Mouse (Mus musculus): Measurements from ENCODE around the gene Mrap2. TPM values are rescaled to one million over a fixed set of nuclear protein-coding genes. Genes with fewer than 3 reads are reported as not detected.

Mrap2 gene
- polyA plus RNA-seq, 1 experiment, result 0.22 TPM

GRCm38 (mm10) chr9:87178534-87178933, 34.4 kb downstream of the Mrap2 start:
- TF ChIP-seq CTCF (IDR thresholded peaks at IDR 0.05; ENCODE audit: control insufficient read depth, insufficient read depth, insufficient replicate concordance, low read depth, low read length) (no peak), POLR2A (IDR thresholded peaks at IDR 0.05; ENCODE audit: control insufficient read depth, low read depth, low read length) (no peak)
- Histone ChIP-seq H3K36me3 (ENCODE audit: control insufficient read depth, insufficient read depth, low read length) (no peaks in the 10 kb centered on the region), H3K27me3 (ENCODE audit: control insufficient read depth, insufficient read depth, low read length) (no peaks in the 10 kb centered on the region), H3K4me1 (ENCODE audit: control insufficient read depth, insufficient read depth, low read length) (no peaks in the 10 kb centered on the region; the same call in 1 of the 2 replicates), H3K4me3 (ENCODE audit: control insufficient read depth, low read depth, low read length) (no peak overlapping the region), H3K27ac (ENCODE audit: control insufficient read depth, insufficient read depth, low read depth, low read length) (no peak overlapping the region)

DNA sequence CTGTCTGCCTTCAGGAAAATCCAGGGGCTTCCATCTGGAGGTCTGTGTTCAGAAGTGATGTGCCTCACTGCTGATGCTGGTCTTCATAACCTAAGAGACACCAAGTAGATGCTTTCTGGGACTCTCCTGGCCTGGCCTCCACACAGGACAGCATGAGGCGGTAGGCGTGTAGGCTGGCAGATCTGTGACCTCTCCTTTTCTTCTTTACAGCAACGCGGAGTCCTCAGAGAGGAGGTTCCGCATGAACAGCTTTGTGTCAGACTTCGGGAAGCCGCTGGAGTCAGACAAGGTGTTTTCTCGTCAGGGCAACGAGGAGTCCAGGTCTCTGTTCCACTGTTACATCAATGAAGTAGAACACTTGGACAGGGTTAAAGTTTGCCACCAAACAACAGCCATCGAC, 38.1 kb downstream of the Mrap2 start:
- H3K27ac ChIP-seq (ENCODE audit: control insufficient read depth, insufficient read depth, low read depth, low read length), result no peak overlapping the region
- no peaks in the 10 kb centered on the region for H3K36me3 ChIP-seq (ENCODE audit: control insufficient read depth, insufficient read depth, low read length)
- TF ChIP-seq CTCF (IDR thresholded peaks at IDR 0.05; ENCODE audit: control insufficient read depth, insufficient read depth, insufficient replicate concordance, low read depth, low read length) (no peak), POLR2A (IDR thresholded peaks at IDR 0.05; ENCODE audit: control insufficient read depth, low read depth, low read length) (no peak)
- H3K27me3 ChIP-seq (ENCODE audit: control insufficient read depth, insufficient read depth, low read length), result no peaks in the 10 kb centered on the region
- H3K4me3 ChIP-seq (ENCODE audit: control insufficient read depth, low read depth, low read length), result no peak overlapping the region
- no peaks in the 10 kb centered on the region for H3K4me1 ChIP-seq (ENCODE audit: control insufficient read depth, insufficient read depth, low read length)

DNA sequence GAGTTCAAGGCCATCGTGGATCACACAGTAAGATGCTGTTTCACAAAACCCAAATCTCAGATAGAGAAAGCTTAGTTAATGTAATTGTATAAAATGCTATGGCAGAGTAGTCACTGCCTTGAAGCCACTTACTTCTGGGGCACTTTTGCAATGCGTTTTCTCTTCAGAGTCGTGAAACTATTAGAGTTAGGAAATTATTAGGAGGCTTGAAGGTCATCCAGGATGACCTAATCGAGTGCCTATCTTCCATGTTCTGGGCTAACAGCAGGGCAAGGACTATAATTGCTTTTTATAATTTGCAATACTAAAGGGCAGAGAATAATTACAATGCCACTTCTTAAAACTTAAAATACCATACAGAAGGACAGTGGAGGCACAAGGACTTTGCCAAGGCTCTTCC, 43.2 kb downstream of the Mrap2 start:
- no peaks in the 10 kb centered on the region for H3K36me3 ChIP-seq (ENCODE audit: control insufficient read depth, insufficient read depth, low read length)
- no peak overlapping the region for H3K4me3 ChIP-seq (ENCODE audit: control insufficient read depth, low read depth, low read length)
- H3K27me3 ChIP-seq (ENCODE audit: control insufficient read depth, insufficient read depth, low read length), result no peaks in the 10 kb centered on the region
- no peak overlapping the region for H3K27ac ChIP-seq (ENCODE audit: control insufficient read depth, insufficient read depth, low read depth, low read length)
- no peak for TF ChIP-seq CTCF (IDR thresholded peaks at IDR 0.05; ENCODE audit: control insufficient read depth, insufficient read depth, insufficient replicate concordance, low read depth, low read length)
- no peak for TF ChIP-seq POLR2A (IDR thresholded peaks at IDR 0.05; ENCODE audit: control insufficient read depth, low read depth, low read length)
- H3K4me1 ChIP-seq (ENCODE audit: control insufficient read depth, insufficient read depth, low read length), result no peaks in the 10 kb centered on the region

DNA sequence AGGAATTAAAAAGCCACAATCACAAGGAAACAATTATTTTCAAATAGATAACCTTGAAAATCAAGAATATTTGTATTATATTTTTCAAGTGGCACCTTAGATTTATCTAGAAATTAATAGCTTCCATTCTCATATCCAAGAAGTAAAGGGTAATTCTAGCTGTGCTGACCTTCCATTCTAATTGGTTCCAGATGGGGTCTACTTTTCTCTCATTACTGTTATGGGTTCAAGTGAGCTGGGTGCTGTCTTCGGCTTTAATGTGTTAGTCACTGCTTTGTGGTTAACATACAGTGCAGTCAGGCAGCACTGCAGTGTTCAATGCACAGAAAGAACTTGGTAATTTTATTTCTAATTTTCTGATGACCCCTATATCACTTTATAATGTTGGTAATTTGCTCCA, 49.6 kb downstream of the Mrap2 start:
- H3K4me3 ChIP-seq (ENCODE audit: control insufficient read depth, low read depth, low read length), result no peak overlapping the region
- H3K27me3 ChIP-seq (ENCODE audit: control insufficient read depth, insufficient read depth, low read length), result no peaks in the 10 kb centered on the region
- TF ChIP-seq CTCF (IDR thresholded peaks at IDR 0.05; ENCODE audit: control insufficient read depth, insufficient read depth, insufficient replicate concordance, low read depth, low read length) (no peak), POLR2A (IDR thresholded peaks at IDR 0.05; ENCODE audit: control insufficient read depth, low read depth, low read length) (no peak)
- peaks cover 2% of the 10 kb centered on the region for H3K36me3 ChIP-seq (ENCODE audit: control insufficient read depth, insufficient read depth, low read length)
- no peak overlapping the region for H3K27ac ChIP-seq (ENCODE audit: control insufficient read depth, insufficient read depth, low read depth, low read length)
- no peaks in the 10 kb centered on the region for H3K4me1 ChIP-seq (ENCODE audit: control insufficient read depth, insufficient read depth, low read length)

DNA sequence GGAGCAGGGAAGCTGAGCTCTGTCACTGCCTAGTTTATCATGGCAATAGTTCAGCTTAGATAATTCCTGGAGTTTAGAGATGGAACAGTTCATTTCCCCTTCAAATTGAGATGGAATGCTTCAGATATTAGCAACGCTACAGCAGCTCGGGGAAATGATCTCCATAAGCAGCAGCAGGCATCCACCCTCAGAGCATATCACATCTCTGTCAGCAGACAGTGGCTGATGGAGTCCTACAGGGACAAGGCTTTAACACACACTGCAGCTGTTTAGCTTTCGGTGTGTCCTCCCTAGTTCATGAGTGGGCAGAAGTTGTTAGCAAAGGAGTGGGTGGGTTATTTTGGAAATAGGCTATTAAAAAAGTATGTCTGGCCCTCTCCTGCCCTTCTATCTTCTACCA, 53.2 kb downstream of the Mrap2 start:
- TF ChIP-seq CTCF (IDR thresholded peaks at IDR 0.05; ENCODE audit: control insufficient read depth, insufficient read depth, insufficient replicate concordance, low read depth, low read length) (no peak), POLR2A (IDR thresholded peaks at IDR 0.05; ENCODE audit: control insufficient read depth, low read depth, low read length) (no peak)
- Histone ChIP-seq H3K36me3 (ENCODE audit: control insufficient read depth, insufficient read depth, low read length) (peaks cover 2% of the 10 kb centered on the region), H3K27ac (ENCODE audit: control insufficient read depth, insufficient read depth, low read depth, low read length) (no peak overlapping the region), H3K4me3 (ENCODE audit: control insufficient read depth, low read depth, low read length) (no peak overlapping the region), H3K27me3 (ENCODE audit: control insufficient read depth, insufficient read depth, low read length) (no peaks in the 10 kb centered on the region), H3K4me1 (ENCODE audit: control insufficient read depth, insufficient read depth, low read length) (peaks cover 2% of the 10 kb centered on the region; the same call in 1 of the 2 replicates)

- Histone ChIP-seq H3K36me3 (ENCODE audit: control insufficient read depth, insufficient read depth, low read length) (peaks cover 2% of the 10 kb centered on the region), H3K4me1 (ENCODE audit: control insufficient read depth, insufficient read depth, low read length) (peaks cover 2% of the 10 kb centered on the region; the same call in 1 of the 2 replicates), H3K27me3 (ENCODE audit: control insufficient read depth, insufficient read depth, low read length) (no peaks in the 10 kb centered on the region), H3K4me3 (ENCODE audit: control insufficient read depth, low read depth, low read length) (no peak overlapping the region), H3K27ac (ENCODE audit: control insufficient read depth, insufficient read depth, low read depth, low read length) (no peak overlapping the region)
- TF ChIP-seq POLR2A (IDR thresholded peaks at IDR 0.05; ENCODE audit: control insufficient read depth, low read depth, low read length), result no peak
- no peak for TF ChIP-seq CTCF (IDR thresholded peaks at IDR 0.05; ENCODE audit: control insufficient read depth, insufficient read depth, insufficient replicate concordance, low read depth, low read length)
Measured at GRCm38 (mm10) chr9:87198036-87198435, 53.9 kb downstream of the Mrap2 start.

DNA sequence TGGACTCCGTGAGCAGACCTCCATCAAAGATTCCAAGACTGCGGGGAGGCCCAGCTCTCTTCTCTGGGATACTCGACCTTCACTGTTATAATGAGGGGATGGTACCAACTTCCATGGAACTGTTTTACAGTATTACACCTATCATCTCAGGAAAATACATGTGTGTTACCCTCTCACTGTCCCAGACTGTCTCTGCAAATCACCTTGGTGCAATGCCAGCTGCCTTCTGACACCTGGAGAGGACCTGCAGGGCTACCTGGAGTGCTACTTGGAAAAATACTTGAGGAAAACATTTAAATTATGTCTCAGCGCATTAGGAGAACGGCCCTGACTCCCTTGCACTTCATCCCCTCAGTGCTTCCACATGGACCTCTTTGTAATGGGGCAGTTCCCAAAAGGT, 56.3 kb downstream of the Mrap2 start:
- Histone ChIP-seq H3K27ac (ENCODE audit: control insufficient read depth, insufficient read depth, low read depth, low read length) (no peak overlapping the region), H3K4me3 (ENCODE audit: control insufficient read depth, low read depth, low read length) (no peak overlapping the region), H3K4me1 (ENCODE audit: control insufficient read depth, insufficient read depth, low read length) (peaks cover 2% of the 10 kb centered on the region; the same call in 1 of the 2 replicates), H3K27me3 (ENCODE audit: control insufficient read depth, insufficient read depth, low read length) (no peaks in the 10 kb centered on the region), H3K36me3 (ENCODE audit: control insufficient read depth, insufficient read depth, low read length) (peaks cover 2% of the 10 kb centered on the region)
- no peak for TF ChIP-seq POLR2A (IDR thresholded peaks at IDR 0.05; ENCODE audit: control insufficient read depth, low read depth, low read length)
- no peak for TF ChIP-seq CTCF (IDR thresholded peaks at IDR 0.05; ENCODE audit: control insufficient read depth, insufficient read depth, insufficient replicate concordance, low read depth, low read length)

DNA sequence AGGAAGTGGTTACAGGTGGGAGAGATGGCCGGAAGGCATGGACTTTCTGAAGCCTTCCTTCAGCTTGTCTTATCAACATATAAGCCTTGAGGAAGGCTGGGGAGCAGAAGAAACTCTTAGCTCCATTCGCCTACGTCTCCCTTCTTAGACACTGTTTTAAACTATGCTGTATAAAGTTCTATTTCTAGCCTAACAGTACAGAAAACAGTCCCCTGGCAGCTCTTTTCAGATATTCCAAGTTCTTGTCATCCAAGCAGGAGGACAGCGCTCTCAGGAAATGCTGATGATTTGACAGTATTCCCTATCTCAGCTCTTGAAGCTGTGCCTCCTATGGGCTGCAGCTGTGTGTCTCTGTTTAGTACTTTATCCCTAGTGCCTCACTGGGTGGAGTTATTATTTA, 56.8 kb downstream of the Mrap2 start:
- TF ChIP-seq CTCF (IDR thresholded peaks at IDR 0.05; ENCODE audit: control insufficient read depth, insufficient read depth, insufficient replicate concordance, low read depth, low read length) (no peak), POLR2A (IDR thresholded peaks at IDR 0.05; ENCODE audit: control insufficient read depth, low read depth, low read length) (no peak)
- Histone ChIP-seq H3K27me3 (ENCODE audit: control insufficient read depth, insufficient read depth, low read length) (no peaks in the 10 kb centered on the region), H3K27ac (ENCODE audit: control insufficient read depth, insufficient read depth, low read depth, low read length) (no peak overlapping the region), H3K4me3 (ENCODE audit: control insufficient read depth, low read depth, low read length) (no peak overlapping the region), H3K36me3 (ENCODE audit: control insufficient read depth, insufficient read depth, low read length) (peaks cover 2% of the 10 kb centered on the region), H3K4me1 (ENCODE audit: control insufficient read depth, insufficient read depth, low read length) (peaks cover 2% of the 10 kb centered on the region; the same call in 1 of the 2 replicates)

Measured in testis, adult 2 months (tissue).